Mouse (Mus musculus) spleen, adult 2 months (tissue): Measurements from ENCODE around the gene Trmt112.

Experiments used
- CTCF ChIP-seq: fragments of 200-500 bp; IDR thresholded peaks from 2 replicates; pipeline ENCODE4 v1.5.1; 2011; ENCODE audit warnings: mild to moderate bottlenecking, inconsistent platforms; ENCODE audit not compliant: insufficient read depth, insufficient read length, insufficient replicate concordance; ENCODE audit errors: extremely low read depth
- POLR2A ChIP-seq: fragments of 200-500 bp; IDR thresholded peaks from 2 replicates; pipeline ENCODE4 v1.6.1; 2011; ENCODE audit warnings: low read depth, low read length, inconsistent platforms

DNA sequence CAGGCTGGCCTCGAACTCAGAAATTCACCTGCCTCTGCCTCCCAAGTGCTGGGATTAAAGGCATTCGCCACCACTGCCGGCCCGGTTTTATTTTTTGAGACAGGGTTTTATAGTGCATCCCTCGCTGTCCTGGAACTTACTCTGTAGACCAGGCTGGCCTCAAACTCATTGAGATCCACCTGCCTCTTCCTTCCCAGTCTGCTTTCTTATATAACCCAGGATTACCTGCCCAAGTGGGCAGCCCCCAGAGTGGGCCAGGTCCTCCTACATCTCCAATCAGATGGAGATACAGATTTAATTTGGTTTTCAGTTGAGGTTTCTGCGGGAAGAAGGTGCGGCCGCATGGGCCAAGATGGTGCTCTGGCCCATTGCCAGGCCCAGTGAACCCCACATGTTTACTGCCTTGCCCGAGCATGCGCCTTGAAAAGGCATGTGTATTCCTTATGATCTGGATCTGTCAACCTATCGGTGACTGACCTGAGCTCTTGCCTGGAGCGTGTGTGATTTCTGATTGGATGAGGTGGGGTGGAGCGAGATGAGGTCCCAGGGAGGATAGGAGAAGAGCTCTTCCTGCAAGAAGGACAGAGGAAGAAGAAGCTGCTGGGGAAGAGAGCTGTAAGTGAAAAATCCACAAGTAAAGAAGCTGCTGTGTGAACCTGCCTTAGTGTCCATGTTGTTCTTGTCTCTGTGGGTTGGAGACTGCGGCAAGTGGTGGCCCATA, 15.6 kb upstream of the Trmt112 start:
- TF ChIP-seq CTCF = no peak
- no peak for TF ChIP-seq POLR2A
